Mouse (Mus musculus) limb, embryonic 12.5 days (tissue): Measurements from ENCODE around the gene Fgfr2. TPM values are rescaled to one million over a fixed set of nuclear protein-coding genes. Genes with fewer than 3 reads are reported as not detected.

Experiments used
- ATAC-seq: fragments of 200-750 bp; cut with Nextera tagmentation; 2 replicates; pipeline ENCODE4 v1.8.0; 2017; ENCODE audit warnings: low read depth, moderate TSS enrichment; ENCODE audit not compliant: insufficient number of reproducible peaks, insufficient read depth, low FRiP score, low TSS enrichment
- H3K27ac ChIP-seq: fragments of 300-500 bp; sonication (generic); 2 replicates; pipeline ENCODE4 v1.5.1; 2016; ENCODE audit warnings: mild to moderate bottlenecking, moderate library complexity
- H3K27me3 ChIP-seq: fragments of 300-500 bp; sonication (generic); 2 replicates; pipeline ENCODE4 v1.6.1; 2016; ENCODE audit warnings: mild to moderate bottlenecking, moderate library complexity
- H3K36me3 ChIP-seq: fragments of 300-500 bp; sonication (generic); 2 replicates; pipeline ENCODE4 v1.6.1; 2016; ENCODE audit warnings: mild to moderate bottlenecking, moderate library complexity
- H3K4me1 ChIP-seq: fragments of 300-500 bp; sonication (generic); replicated peaks from 2 replicates; pipeline ENCODE4 v1.6.1; 2016
- H3K4me2 ChIP-seq: fragments of 300-500 bp; sonication (generic); 2 replicates; pipeline ENCODE4 v1.6.1; 2016; ENCODE audit warnings: mild to moderate bottlenecking, moderate library complexity
- H3K4me3 ChIP-seq: fragments of 300-500 bp; sonication (generic); replicated peaks from 2 replicates; pipeline ENCODE4 v1.5.1; 2016; ENCODE audit warnings: mild to moderate bottlenecking
- H3K9ac ChIP-seq: fragments of 300-500 bp; sonication (generic); replicated peaks from 2 replicates; pipeline ENCODE4 v1.6.1; 2016; ENCODE audit warnings: mild to moderate bottlenecking, moderate library complexity
- H3K9me3 ChIP-seq: fragments of 300-500 bp; sonication (generic); 2 replicates; pipeline ENCODE4 v1.6.1; 2016; ENCODE audit warnings: mild to moderate bottlenecking, moderate library complexity
- WGBS: fragments of 180-500 bp; shearing (Covaris S2); methylation state at CpG from one replicate; pipeline ENCODE4 v1.1.7; 2016; 5-methylcytosine and 5-hydroxymethylcytosine counted together
- polyA plus RNA-seq: library from polyadenylated mRNA; unstranded; fragments of >200 nt; fragmentation: Nextera tagmentation; extraction: Ambion mirVana; gene quantifications from 2 replicates; pipeline ENCODE4 v1.2.1, GENCODE M21; 2016

Gene Fgfr2
- polyA plus RNA-seq, 1 experiment from 2014 or later, result 112 TPM

- Histone ChIP-seq H3K4me3 (no peak overlapping the region), H3K9me3 (no peaks in the 10 kb centered on the region), H3K9ac (no peak overlapping the region), H3K4me2 (no peak overlapping the region), H3K27ac (no peak overlapping the region), H3K36me3 (no peaks in the 10 kb centered on the region), H3K27me3 (no peaks in the 10 kb centered on the region), H3K4me1 (no peaks in the 10 kb centered on the region)
- 74% methylated on average over 13 of the region's 13 CpGs for WGBS
- ATAC-seq, result no peak
Observed at GRCm38 (mm10) chr7:130922981-130923731, 2200.0 kb downstream of the Fgfr2 start.

DNA sequence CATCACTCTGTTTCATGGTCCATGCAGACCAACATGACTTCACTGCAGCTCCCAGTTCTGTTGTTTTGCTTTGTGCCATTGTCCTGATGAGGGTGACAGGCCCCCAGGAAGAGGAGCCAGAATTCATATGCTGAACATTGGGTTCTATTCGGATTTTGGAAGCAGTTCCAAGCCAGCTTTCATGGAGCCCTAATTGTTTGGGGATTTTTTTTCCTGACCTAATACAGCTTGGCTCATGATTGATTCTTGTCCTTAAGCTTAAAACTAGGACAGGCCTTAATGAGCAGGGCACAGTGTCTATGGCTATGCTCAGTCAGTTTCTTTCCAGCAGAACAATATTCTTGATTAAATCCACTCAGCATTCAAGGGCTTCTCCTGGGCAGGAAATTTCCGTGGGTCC, 2204.9 kb downstream of the Fgfr2 start:
- Histone ChIP-seq H3K27me3 (no peaks in the 10 kb centered on the region), H3K4me3 (no peak overlapping the region), H3K27ac (no peak overlapping the region), H3K4me1 (no peaks in the 10 kb centered on the region), H3K36me3 (no peaks in the 10 kb centered on the region), H3K4me2 (no peak overlapping the region), H3K9me3 (no peaks in the 10 kb centered on the region), H3K9ac (no peak overlapping the region)
- ATAC-seq, result no peak
- 73% methylated on average over 2 of the region's 2 CpGs for WGBS

GRCm38 (mm10) chr7:130914693-130915363, 2208.3 kb downstream of the Fgfr2 start:
- Histone ChIP-seq H3K9ac (no peak overlapping the region), H3K9me3 (no peaks in the 10 kb centered on the region), H3K4me2 (no peak overlapping the region), H3K27ac (no peak overlapping the region), H3K27me3 (no peaks in the 10 kb centered on the region), H3K36me3 (peaks cover 11% of the 10 kb centered on the region; the same call in 1 of the 2 replicates), H3K4me3 (no peak overlapping the region), H3K4me1 (no peaks in the 10 kb centered on the region)
- 59% methylated on average over 5 of the region's 5 CpGs for WGBS
- no peak for ATAC-seq

- Histone ChIP-seq H3K27me3 (no peaks in the 10 kb centered on the region), H3K27ac (no peak overlapping the region), H3K9ac (no peak overlapping the region), H3K36me3 (peaks cover 17% of the 10 kb centered on the region; the same call in 1 of the 2 replicates), H3K9me3 (no peaks in the 10 kb centered on the region), H3K4me2 (no peak overlapping the region), H3K4me1 (no peaks in the 10 kb centered on the region), H3K4me3 (no peak overlapping the region)
- WGBS, result 92% methylated on average over 14 of the region's 14 CpGs
- no peak for ATAC-seq
Observed at GRCm38 (mm10) chr7:130910841-130911240, 2212.3 kb downstream of the Fgfr2 start.

GRCm38 (mm10) chr7:130904571-130905365, 2218.4 kb downstream of the Fgfr2 start:
- Histone ChIP-seq H3K4me1 (no peaks in the 10 kb centered on the region), H3K27me3 (no peaks in the 10 kb centered on the region), H3K36me3 (peaks cover 25% of the 10 kb centered on the region), H3K4me2 (no peak overlapping the region), H3K9me3 (no peaks in the 10 kb centered on the region), H3K9ac (no peak overlapping the region), H3K4me3 (no peak overlapping the region), H3K27ac (no peak overlapping the region)
- no peak for ATAC-seq
- WGBS, result 89% methylated on average over 13 of the region's 13 CpGs

- 86% methylated on average over 16 of the region's 16 CpGs for WGBS
- Histone ChIP-seq H3K4me3 (no peak overlapping the region), H3K9me3 (no peaks in the 10 kb centered on the region), H3K36me3 (peaks cover 24% of the 10 kb centered on the region), H3K4me1 (no peaks in the 10 kb centered on the region), H3K9ac (no peak overlapping the region), H3K27ac (no peak overlapping the region), H3K4me2 (no peak overlapping the region), H3K27me3 (no peaks in the 10 kb centered on the region)
- no peak for ATAC-seq
Observed at GRCm38 (mm10) chr7:130903505-130904074, 2219.6 kb downstream of the Fgfr2 start.

DNA sequence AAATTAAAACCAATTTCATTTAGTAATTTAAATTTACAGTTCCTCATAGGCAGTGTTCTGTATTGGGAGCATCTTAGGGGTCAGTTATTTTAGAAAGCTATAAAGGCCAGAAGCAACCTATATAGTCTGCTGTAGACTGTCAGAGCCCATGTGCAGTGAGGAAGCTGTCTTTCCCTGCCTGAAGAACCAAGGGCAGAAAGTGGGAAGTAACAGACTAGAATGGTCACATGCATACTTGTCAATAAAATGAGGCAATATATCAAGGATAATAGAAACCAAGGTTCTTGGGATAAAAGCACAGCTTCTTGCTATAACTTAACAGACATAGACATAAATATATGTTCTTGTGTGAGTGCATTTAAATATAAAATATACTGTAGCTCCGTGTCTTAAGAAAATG, 2220.2 kb downstream of the Fgfr2 start:
- no peak overlapping the region for H3K4me3 ChIP-seq
- no peak overlapping the region for H3K4me2 ChIP-seq
- WGBS, result 91% methylated on average over 1 of the region's 1 CpGs
- no peaks in the 10 kb centered on the region for H3K4me1 ChIP-seq
- no peak overlapping the region for H3K27ac ChIP-seq
- no peaks in the 10 kb centered on the region for H3K27me3 ChIP-seq
- no peaks in the 10 kb centered on the region for H3K9me3 ChIP-seq
- H3K36me3 ChIP-seq, result peaks cover 23% of the 10 kb centered on the region
- no peak overlapping the region for H3K9ac ChIP-seq
- ATAC-seq, result no peak

DNA sequence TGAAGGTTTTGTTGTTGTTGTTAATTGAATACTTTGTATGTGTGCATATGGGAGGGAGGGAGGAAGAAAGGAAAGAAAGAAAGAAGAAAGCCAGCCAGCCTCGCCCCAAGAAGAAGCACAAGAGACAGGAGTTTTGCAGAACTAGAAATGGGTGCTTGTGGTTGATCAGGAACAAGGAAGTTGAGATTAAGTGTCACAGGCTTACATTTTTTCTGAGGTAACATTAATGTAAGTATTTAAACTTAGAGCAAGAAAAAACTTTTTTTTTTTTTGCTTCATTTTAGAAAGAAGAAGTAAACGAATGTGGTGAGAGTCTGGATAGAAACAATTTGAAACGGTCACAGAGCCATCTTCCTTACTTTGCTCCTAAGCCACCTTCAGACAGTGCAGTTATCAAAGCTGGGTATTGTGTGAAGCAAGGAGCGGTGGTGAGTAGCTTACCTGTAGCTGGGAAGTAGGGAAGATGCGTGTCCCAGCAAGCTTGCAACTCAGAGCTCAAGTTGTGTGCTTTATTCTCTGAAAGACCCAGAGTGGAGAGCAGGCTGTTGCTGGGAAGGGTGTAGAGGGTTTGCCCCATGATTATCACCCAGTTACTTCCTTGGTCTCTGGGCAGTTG, 2222.8 kb downstream of the Fgfr2 start:
- Histone ChIP-seq H3K27ac (no peak overlapping the region), H3K36me3 (peaks cover 34% of the 10 kb centered on the region), H3K9me3 (no peaks in the 10 kb centered on the region), H3K27me3 (no peaks in the 10 kb centered on the region), H3K9ac (no peak overlapping the region), H3K4me1 (no peaks in the 10 kb centered on the region), H3K4me2 (no peak overlapping the region), H3K4me3 (no peak overlapping the region)
- no peak for ATAC-seq
- 91% methylated on average over 5 of the region's 5 CpGs for WGBS

DNA sequence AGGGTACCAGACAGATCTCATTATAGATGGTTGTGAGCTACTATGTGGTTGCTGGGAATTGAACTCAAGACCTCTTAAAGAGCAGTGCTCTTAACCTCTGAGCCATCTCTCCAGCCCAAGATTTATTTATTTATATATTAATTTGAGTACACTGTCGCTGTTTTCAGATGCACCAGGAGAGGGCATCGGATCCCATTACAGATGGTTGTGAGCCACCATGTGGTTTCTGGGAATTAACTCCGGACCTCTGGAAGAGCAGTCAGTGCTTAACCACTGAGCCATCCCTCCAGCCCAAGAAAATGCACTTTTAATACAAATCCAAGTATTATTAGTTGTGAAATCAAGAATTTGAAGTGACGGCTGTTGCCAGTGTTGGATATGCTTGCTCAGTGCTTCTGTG, 2224.8 kb downstream of the Fgfr2 start:
- no peak for ATAC-seq
- WGBS, result 82% methylated on average over 4 of the region's 4 CpGs
- no peak overlapping the region for H3K9ac ChIP-seq

DNA sequence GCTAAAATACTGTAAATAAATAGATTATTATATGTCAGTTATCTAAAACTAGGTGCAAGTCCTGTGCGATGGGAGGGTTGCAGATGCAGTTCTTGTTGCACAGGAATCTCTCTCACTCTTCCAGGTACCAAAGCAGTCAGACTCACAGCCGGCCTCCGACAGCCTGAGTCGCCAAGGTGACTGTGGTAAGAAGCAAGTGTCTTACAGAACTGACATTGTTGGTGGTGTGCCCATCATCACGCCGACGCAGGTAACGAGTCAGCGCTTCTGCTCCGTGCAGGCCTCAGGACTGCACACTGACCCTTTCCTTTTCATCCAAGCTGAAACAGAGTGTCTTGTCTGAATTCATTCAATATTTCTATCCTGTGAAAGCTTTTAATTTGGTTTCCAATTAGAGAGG, 2225.9 kb downstream of the Fgfr2 start:
- WGBS, result 94% methylated on average over 10 of the region's 10 CpGs
- Histone ChIP-seq H3K36me3 (peaks cover 23% of the 10 kb centered on the region; the same call in 1 of the 2 replicates), H3K27ac (no peak overlapping the region), H3K4me2 (no peak overlapping the region), H3K4me3 (no peak overlapping the region), H3K27me3 (no peaks in the 10 kb centered on the region), H3K4me1 (peaks cover 8% of the 10 kb centered on the region; the same call in 1 of the 2 replicates), H3K9ac (no peak overlapping the region), H3K9me3 (no peaks in the 10 kb centered on the region)
- ATAC-seq, result no peak

More for the DNA sequence above, 2224.8 kb downstream of the Fgfr2 start:
- H3K27me3 ChIP-seq, result no peaks in the 10 kb centered on the region
- no peak overlapping the region for H3K27ac ChIP-seq
- H3K4me2 ChIP-seq, result no peak overlapping the region
- H3K36me3 ChIP-seq, result peaks cover 19% of the 10 kb centered on the region
- no peak overlapping the region for H3K4me3 ChIP-seq
- no peaks in the 10 kb centered on the region for H3K4me1 ChIP-seq
- no peaks in the 10 kb centered on the region for H3K9me3 ChIP-seq
